Mouse (Mus musculus) ES-Bruce4 (cell line): ENCODE results near the gene Olfr705. TPM values are rescaled to one million over a fixed set of nuclear protein-coding genes. Genes with fewer than 3 reads are reported as not detected.
"Not testable (repeated sequence)": the region's sequence is repeated elsewhere in the genome, so short reads cannot be mapped to it uniquely, and the experiment has no call there.

Source experiments
- H3K27ac ChIP-seq: 2 replicates; pipeline ENCODE4 v1.5.1; 2012; ENCODE audit warnings: low read length, inconsistent platforms; ENCODE audit not compliant: insufficient read depth
- H3K27me3 ChIP-seq: 2 replicates; pipeline ENCODE4 v1.6.1; 2012; ENCODE audit warnings: mild to moderate bottlenecking, low read length, inconsistent platforms; ENCODE audit not compliant: control insufficient read depth, poor library complexity, insufficient read depth, severe bottlenecking
- H3K36me3 ChIP-seq: 2 replicates; pipeline ENCODE4 v1.6.1; 2012; ENCODE audit warnings: inconsistent platforms, mild to moderate bottlenecking, low read length, moderate library complexity; ENCODE audit not compliant: control insufficient read depth, poor library complexity, insufficient read depth, severe bottlenecking
- H3K4me1 ChIP-seq: one replicate; pipeline ENCODE4 v1.8.1; 2011; ENCODE audit warnings: low read length; ENCODE audit not compliant: control insufficient read depth, insufficient read depth
- H3K4me3 ChIP-seq: 2 replicates; pipeline ENCODE4 v1.5.1; 2011; ENCODE audit warnings: low read depth, mild to moderate bottlenecking, low read length
- H3K9ac ChIP-seq: 2 replicates; pipeline ENCODE4 v1.6.1; 2012; ENCODE audit warnings: low read depth, mild to moderate bottlenecking, inconsistent platforms; ENCODE audit not compliant: poor library complexity, severe bottlenecking
- H3K9me3 ChIP-seq: replicated peaks from 2 replicates; pipeline ENCODE4 v1.6.1; 2012; ENCODE audit warnings: mild to moderate bottlenecking, low read length, inconsistent platforms; ENCODE audit not compliant: control insufficient read depth, poor library complexity, insufficient read depth, severe bottlenecking
- CTCF ChIP-seq: IDR thresholded peaks from one replicate; pipeline ENCODE4 v1.8.1; 2011; ENCODE audit warnings: low read depth, low read length
- EP300 ChIP-seq: IDR thresholded peaks from 2 replicates; pipeline ENCODE4 v1.6.1; 2011; ENCODE audit warnings: low read depth, low read length; ENCODE audit not compliant: insufficient read depth
- POLR2A ChIP-seq: IDR thresholded peaks from one replicate; pipeline ENCODE4 v1.8.1; 2011; ENCODE audit warnings: low read length; ENCODE audit not compliant: insufficient read depth
- polyA plus RNA-seq: library from polyadenylated mRNA; stranded (reverse); fragments of >200 nt; gene quantifications from 2 replicates; pipeline ENCODE4 v1.2.4, GENCODE M21; 2011; ENCODE audit warnings: low read depth; ENCODE audit not compliant: missing spikeins, insufficient read depth, insufficient read length

Gene Olfr705
- not detected in 2 replicates for polyA plus RNA-seq

DNA sequence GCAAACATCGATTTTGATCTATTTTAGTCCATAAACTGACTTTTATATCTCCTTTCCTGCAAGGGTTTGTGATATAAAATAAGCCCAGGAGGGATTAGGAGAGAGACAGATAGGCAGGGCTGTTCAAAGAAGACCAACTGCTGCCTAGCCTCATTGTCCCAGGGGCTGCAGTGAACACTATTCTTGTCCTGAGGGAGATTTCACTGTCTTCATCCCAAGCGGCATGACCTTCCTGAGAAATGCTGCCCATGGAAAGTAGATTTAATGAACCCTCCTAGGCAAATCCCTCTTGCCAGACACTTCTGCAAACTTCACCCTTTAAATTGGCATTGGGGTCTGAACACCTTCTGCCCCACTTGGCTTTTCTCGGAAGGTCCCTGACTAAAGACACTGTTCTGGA lies at the start of gene Olfr705:
Olfr705 (minus strand) TSS at position 101 of the 400 bp plus-strand sequence.
- Histone ChIP-seq H3K27me3 (no peaks in the 10 kb centered on the region), H3K4me1 (no peaks in the 10 kb centered on the region), H3K9me3 (no peaks in the 10 kb centered on the region), H3K9ac (no peak within 1 kb of the TSS), H3K36me3 (no peaks in the 10 kb centered on the region), H3K4me3 (no peak within 1 kb of the TSS), H3K27ac (no peak within 1 kb of the TSS)
- TF ChIP-seq CTCF (no peak), EP300 (no peak), POLR2A (no peak)

DNA sequence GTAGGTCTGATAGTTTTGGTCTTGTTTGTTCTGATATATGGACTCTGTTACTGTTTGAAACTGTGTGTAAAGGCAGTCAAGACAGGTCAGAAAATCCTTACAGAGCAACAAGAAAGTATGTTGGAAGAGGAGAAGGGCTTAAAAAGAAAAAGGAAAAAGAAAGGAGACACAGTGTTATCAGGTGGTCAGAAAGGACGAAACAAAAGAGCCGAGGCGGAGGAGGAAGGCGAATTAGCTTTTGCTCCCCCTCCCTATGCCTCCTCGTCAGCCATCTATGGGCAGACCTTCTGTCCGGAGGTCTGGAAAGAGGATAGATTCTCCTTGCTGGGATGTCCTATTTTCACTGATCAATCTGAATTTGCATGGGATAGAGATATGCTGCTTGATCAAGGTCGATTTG lies 44.3 kb upstream of the Olfr705 start:
- H3K4me3 ChIP-seq: not testable (repeated sequence)

GRCm38 (mm10) chr7:106907676-106908075 lies 31.0 kb upstream of the Olfr705 start, which contains the start of gene Olfr1532-ps1:
Gene Olfr1532-ps1, plus strand, starts transcription at chr7:106908001.
- no peak for TF ChIP-seq CTCF
- no peak for TF ChIP-seq POLR2A

More for the DNA sequence above, 44.3 kb upstream of the Olfr705 start:
- not testable (repeated sequence) for H3K36me3 ChIP-seq, H3K9ac ChIP-seq, H3K27me3 ChIP-seq, H3K9me3 ChIP-seq, H3K4me1 ChIP-seq, H3K27ac ChIP-seq

DNA sequence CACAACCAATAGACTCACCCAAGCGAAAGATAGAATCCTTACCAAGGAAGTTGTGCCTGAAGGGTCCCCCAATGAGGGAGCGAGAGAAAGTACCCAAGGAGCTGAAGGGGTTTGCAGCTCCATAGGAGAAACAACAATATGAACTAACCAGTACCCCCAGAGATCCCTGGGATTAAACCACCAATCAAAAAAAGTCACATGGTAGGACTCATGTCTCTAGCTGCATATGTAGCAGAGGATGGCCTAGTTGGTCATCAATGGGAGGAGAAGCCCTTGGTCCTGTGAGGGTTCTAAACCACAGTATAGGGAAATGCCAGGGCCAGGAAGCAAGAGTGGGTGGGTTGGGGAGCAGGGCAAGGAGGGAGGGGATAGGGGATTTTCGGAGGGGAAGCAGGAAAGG lies 24.4 kb upstream of the Olfr705 start, which contains the start of gene Olfr707:
Olfr707 (minus strand) TSS at position 101 of the 400 bp plus-strand sequence.
- not testable (repeated sequence) for H3K27me3 ChIP-seq, H3K27ac ChIP-seq, H3K4me1 ChIP-seq, H3K36me3 ChIP-seq, H3K9ac ChIP-seq, H3K4me3 ChIP-seq, H3K9me3 ChIP-seq

More at GRCm38 (mm10) chr7:106907676-106908075, 31.0 kb upstream of the Olfr705 start, which contains the start of gene Olfr1532-ps1:
- no peak within 1 kb of the TSS for H3K4me3 ChIP-seq
- H3K27ac ChIP-seq: no peak within 1 kb of the TSS
- no peaks in the 10 kb centered on the region for H3K4me1 ChIP-seq
- no peaks in the 10 kb centered on the region for H3K27me3 ChIP-seq
- H3K36me3 ChIP-seq: no peaks in the 10 kb centered on the region
- H3K9me3 ChIP-seq: no peaks in the 10 kb centered on the region
- H3K9ac ChIP-seq: no peak within 1 kb of the TSS

GRCm38 (mm10) chr7:106888062-106888461 lies 11.4 kb upstream of the Olfr705 start, which contains the start of gene Olfr706:
Gene Olfr706, minus strand, starts transcription at chr7:106888162.
- H3K27me3 ChIP-seq: no peaks in the 10 kb centered on the region
- no peaks in the 10 kb centered on the region for H3K36me3 ChIP-seq
- no peaks in the 10 kb centered on the region for H3K9me3 ChIP-seq
- H3K27ac ChIP-seq: no peak within 1 kb of the TSS
- H3K9ac ChIP-seq: no peak within 1 kb of the TSS
- no peak within 1 kb of the TSS for H3K4me3 ChIP-seq
- no peak for TF ChIP-seq CTCF
- no peak for TF ChIP-seq POLR2A
- no peak for TF ChIP-seq EP300
- no peaks in the 10 kb centered on the region for H3K4me1 ChIP-seq

- no peak within 1 kb of the TSS for H3K9ac ChIP-seq
- H3K4me3 ChIP-seq: no peak within 1 kb of the TSS
- no peaks in the 10 kb centered on the region for H3K4me1 ChIP-seq
- no peaks in the 10 kb centered on the region for H3K36me3 ChIP-seq
- no peaks in the 10 kb centered on the region for H3K9me3 ChIP-seq
- TF ChIP-seq EP300 (no peak), CTCF (no peak)
- no peaks in the 10 kb centered on the region for H3K27me3 ChIP-seq
- no peak within 1 kb of the TSS for H3K27ac ChIP-seq
Observed at GRCm38 (mm10) chr7:106862885-106863284, 13.8 kb downstream of the Olfr705 start, which contains the start of gene Olfr704. Gene Olfr704, plus strand, starts transcription at chr7:106863185.
